Mouse (Mus musculus) heart, embryonic 16.5 days (tissue): Measurements from ENCODE around the gene Psmb6. TPM values are rescaled to one million over a fixed set of nuclear protein-coding genes. Genes with fewer than 3 reads are reported as not detected.

Experiments used
- ATAC-seq: fragments of 200-750 bp; cut with Nextera tagmentation; replicated peaks from 2 replicates; pipeline ENCODE4 v1.8.0; 2017; ENCODE audit warnings: moderate number of reproducible peaks; ENCODE audit not compliant: insufficient read depth, low FRiP score; ENCODE audit errors: extremely low read depth
- H3K27ac ChIP-seq: fragments of 300-500 bp; sonication (generic); 2 replicates; pipeline ENCODE4 v1.5.1; 2014; ENCODE audit warnings: mild to moderate bottlenecking, low read length, control low read depth, moderate library complexity
- H3K27me3 ChIP-seq: fragments of 300-500 bp; sonication (generic); 2 replicates; pipeline ENCODE4 v1.6.1; 2014; ENCODE audit warnings: low read length, mixed read lengths; ENCODE audit not compliant: control insufficient read depth, insufficient read depth
- H3K36me3 ChIP-seq: fragments of 300-500 bp; sonication (generic); 2 replicates; pipeline ENCODE4 v1.6.1; 2014; ENCODE audit not compliant: control insufficient read depth, insufficient read depth
- H3K4me1 ChIP-seq: fragments of 300-500 bp; sonication (generic); 2 replicates; pipeline ENCODE4 v1.6.1; 2014; ENCODE audit warnings: low read length, mixed read lengths; ENCODE audit not compliant: control insufficient read depth, insufficient read depth
- H3K4me2 ChIP-seq: fragments of 300-500 bp; sonication (generic); 2 replicates; pipeline ENCODE4 v1.6.1; 2014; ENCODE audit warnings: low read depth, mild to moderate bottlenecking, control low read depth, low read length
- H3K4me3 ChIP-seq: fragments of 300-500 bp; sonication (generic); 2 replicates; pipeline ENCODE4 v1.5.1; 2014; ENCODE audit warnings: mild to moderate bottlenecking, control low read depth, low read length
- H3K9ac ChIP-seq: fragments of 300-500 bp; sonication (generic); 2 replicates; pipeline ENCODE4 v1.6.1; 2014; ENCODE audit warnings: low read length, control low read depth
- H3K9me3 ChIP-seq: fragments of 300-500 bp; sonication (generic); replicated peaks from 2 replicates; pipeline ENCODE4 v1.6.1; 2016; ENCODE audit warnings: low read length; ENCODE audit not compliant: control insufficient read depth
- WGBS: fragments of 180-500 bp; shearing (Covaris S2); extraction: QIAGEN DNeasy Blood & Tissue Kit; methylation state at CpG from one replicate; pipeline ENCODE4 v1.1.7; 2014; 5-methylcytosine and 5-hydroxymethylcytosine counted together
- polyA plus RNA-seq: library from polyadenylated mRNA; unstranded; fragments of >200 nt; fragmentation: Nextera tagmentation; extraction: Ambion mirVana; gene quantifications from 2 replicates; pipeline ENCODE4 v1.2.1, GENCODE M21; 2015

Gene Psmb6
- 607 and 623 TPM in 2 replicates for polyA plus RNA-seq

DNA sequence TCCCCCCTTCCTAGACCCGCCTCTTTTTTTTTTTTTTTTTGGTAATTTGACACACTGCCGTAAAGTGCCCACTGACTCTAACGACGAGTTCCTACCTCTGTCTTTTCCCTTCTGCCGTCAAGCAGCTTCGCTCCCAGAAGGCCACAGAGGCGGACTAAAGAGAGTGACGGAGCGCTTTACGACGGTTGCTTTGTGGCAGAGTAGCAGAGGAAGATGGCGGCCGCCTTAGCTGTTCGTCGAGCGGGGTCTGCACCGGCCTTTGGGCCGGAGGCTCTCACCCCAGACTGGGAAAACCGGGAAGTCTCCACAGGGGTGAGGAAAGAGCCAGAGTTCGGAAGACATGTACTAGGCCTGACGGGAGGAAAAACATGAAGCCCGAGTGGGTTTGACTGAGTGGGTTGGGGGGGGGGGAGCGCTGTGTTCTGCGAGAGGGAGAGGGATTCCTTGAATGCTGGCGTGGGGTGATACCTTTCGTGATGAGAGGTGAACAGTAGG lies at the start of gene Psmb6:
TSS of gene Psmb6 (plus strand) at position 184 of the 495 bp plus-strand sequence.
- 0% methylated on average over 24 of the region's 26 CpGs for WGBS
- ATAC-seq = peak; percentile 94
- Histone ChIP-seq H3K9me3 (no peaks in the 10 kb centered on the region), H3K36me3 (peaks cover 26% of the 10 kb centered on the region), H3K4me3 (peak within 1 kb of the TSS; percentile 71), H3K4me1 (peaks cover 8% of the 10 kb centered on the region), H3K4me2 (peak within 1 kb of the TSS; percentile 68), H3K27me3 (no peaks in the 10 kb centered on the region), H3K9ac (peak within 1 kb of the TSS; percentile 76), H3K27ac (0 out of 2 replicates have a peak within 1 kb of the TSS, but pooled peaks have one; percentile 30)

DNA sequence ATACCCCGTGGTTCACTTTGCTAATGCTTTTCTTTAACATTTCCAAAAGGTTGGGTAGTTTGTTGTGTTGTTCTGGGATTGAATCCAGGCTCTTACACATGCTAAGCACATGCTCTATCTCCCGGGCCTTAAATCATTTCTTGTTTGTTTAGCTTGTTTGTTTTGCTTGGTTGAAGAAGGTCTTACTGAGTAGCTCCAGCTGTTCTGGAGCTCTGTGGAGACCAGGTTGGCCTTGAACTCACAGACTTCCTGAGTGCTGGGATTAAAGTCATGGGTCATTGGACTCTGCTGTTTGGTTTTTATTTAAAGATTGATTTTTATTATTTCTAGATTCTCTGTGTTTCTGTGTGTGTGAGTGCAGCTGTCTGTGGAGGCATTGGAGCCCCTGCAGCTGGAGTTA lies 39.7 kb upstream of the Psmb6 start:
- Histone ChIP-seq H3K27me3 (no peaks in the 10 kb centered on the region), H3K36me3 (no peaks in the 10 kb centered on the region), H3K9ac (no peak overlapping the region), H3K4me2 (no peak overlapping the region), H3K27ac (no peak overlapping the region), H3K9me3 (no peaks in the 10 kb centered on the region), H3K4me1 (no peaks in the 10 kb centered on the region), H3K4me3 (no peak overlapping the region)
- whole genome bisulfite sequencing = 38% methylated on average over 2 of the region's 2 CpGs
- no peak for ATAC-seq

DNA sequence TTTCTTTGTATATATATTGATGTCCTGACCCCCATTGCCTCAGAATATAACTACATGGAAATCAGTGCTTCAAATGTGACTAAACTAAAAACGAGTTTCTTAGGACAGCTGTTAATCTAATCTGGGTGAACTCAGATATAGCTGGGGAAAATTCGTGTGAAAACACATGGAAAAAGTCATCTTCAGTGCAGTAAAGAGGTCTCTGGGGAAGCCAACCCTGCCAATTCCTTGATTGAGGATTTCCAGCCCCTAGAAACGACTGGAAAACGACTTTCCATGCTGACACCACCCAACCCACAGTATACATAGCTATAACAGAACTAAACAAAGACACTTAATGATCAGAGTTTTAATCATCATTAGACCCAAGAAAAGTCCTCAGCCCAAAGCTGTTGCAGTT lies 37.4 kb upstream of the Psmb6 start:
- no peaks in the 10 kb centered on the region; the same call in 1 of the 2 replicates for H3K9me3 ChIP-seq
- H3K27me3 ChIP-seq = no peaks in the 10 kb centered on the region
- no peak overlapping the region for H3K9ac ChIP-seq
- H3K27ac ChIP-seq = no peak overlapping the region
- no peak for ATAC-seq
- no peaks in the 10 kb centered on the region for H3K4me1 ChIP-seq
- 24% methylated on average over 4 of the region's 4 CpGs for WGBS
- no peak overlapping the region for H3K4me2 ChIP-seq
- no peak overlapping the region for H3K4me3 ChIP-seq
- H3K36me3 ChIP-seq = no peaks in the 10 kb centered on the region

- Histone ChIP-seq H3K4me2 (no peak overlapping the region), H3K27me3 (no peaks in the 10 kb centered on the region), H3K36me3 (no peaks in the 10 kb centered on the region), H3K27ac (no peak overlapping the region), H3K9ac (no peak overlapping the region), H3K4me1 (no peaks in the 10 kb centered on the region), H3K9me3 (no peaks in the 10 kb centered on the region; the same call in 1 of the 2 replicates), H3K4me3 (no peak overlapping the region)
- no peak for ATAC-seq
- WGBS = 77% methylated on average over 3 of the region's 3 CpGs
Observed at GRCm38 (mm10) chr11:70489138-70489537, 36.0 kb upstream of the Psmb6 start.

DNA sequence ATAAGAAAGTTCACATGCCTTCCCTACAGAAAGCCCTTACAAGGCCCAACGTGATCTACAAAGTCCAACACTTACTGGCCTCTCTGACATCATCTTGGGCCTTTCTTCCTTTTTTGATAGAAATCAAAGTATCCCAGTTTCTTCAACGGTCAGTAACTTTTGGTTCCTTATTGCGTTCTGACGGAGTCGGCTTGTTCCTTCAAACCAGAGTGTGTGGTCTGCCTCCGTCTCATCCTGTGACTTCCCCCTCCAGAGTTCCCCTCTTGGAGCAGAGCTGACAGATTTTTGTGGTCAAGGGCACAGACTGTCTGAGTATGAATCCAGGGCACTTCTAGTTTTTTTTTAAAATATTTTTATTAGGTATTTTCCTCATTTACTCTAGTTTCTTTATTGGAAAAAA lies 35.5 kb upstream of the Psmb6 start:
- no peaks in the 10 kb centered on the region for H3K27me3 ChIP-seq
- no peaks in the 10 kb centered on the region; the same call in 1 of the 2 replicates for H3K9me3 ChIP-seq
- no peaks in the 10 kb centered on the region for H3K36me3 ChIP-seq
- no peak overlapping the region for H3K9ac ChIP-seq
- no peak overlapping the region for H3K27ac ChIP-seq
- H3K4me3 ChIP-seq = no peak overlapping the region
- H3K4me2 ChIP-seq = no peak overlapping the region
- H3K4me1 ChIP-seq = no peaks in the 10 kb centered on the region
- ATAC-seq = no peak
- WGBS = 78% methylated on average over 6 of the region's 6 CpGs

GRCm38 (mm10) chr11:70499566-70500475 lies 25.3 kb upstream of the Psmb6 start:
- no peaks in the 10 kb centered on the region for H3K4me1 ChIP-seq
- H3K27me3 ChIP-seq = no peaks in the 10 kb centered on the region
- H3K27ac ChIP-seq = no peak overlapping the region
- 64% methylated on average over 14 of the region's 14 CpGs for WGBS
- no peaks in the 10 kb centered on the region for H3K36me3 ChIP-seq
- ATAC-seq = no peak
- no peaks in the 10 kb centered on the region for H3K9me3 ChIP-seq
- H3K4me3 ChIP-seq = no peak overlapping the region
- H3K9ac ChIP-seq = no peak overlapping the region
- H3K4me2 ChIP-seq = no peak overlapping the region

DNA sequence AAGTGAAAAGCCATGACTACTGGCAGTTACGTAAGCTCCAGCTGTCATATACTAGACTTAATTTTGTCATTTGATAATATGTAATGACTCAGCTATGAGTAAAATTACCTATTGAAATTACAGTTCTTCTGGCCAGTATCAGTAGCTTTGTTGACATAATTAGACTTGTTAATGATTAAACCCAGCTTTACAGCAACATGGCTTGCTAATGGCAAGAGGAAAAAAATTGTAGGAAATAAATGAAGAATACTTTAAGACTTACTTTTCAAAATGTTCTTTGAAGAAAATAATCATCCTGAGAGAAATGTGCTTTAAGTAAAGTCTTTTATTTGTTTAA lies 24.7 kb upstream of the Psmb6 start:
- no peaks in the 10 kb centered on the region for H3K9me3 ChIP-seq
- no peak for ATAC-seq
- no peak overlapping the region for H3K27ac ChIP-seq
- 71% methylated on average over 1 of the region's 1 CpGs for WGBS
- H3K9ac ChIP-seq = no peak overlapping the region
- no peak overlapping the region for H3K4me2 ChIP-seq
- H3K27me3 ChIP-seq = no peaks in the 10 kb centered on the region
- no peaks in the 10 kb centered on the region for H3K36me3 ChIP-seq
- H3K4me3 ChIP-seq = no peak overlapping the region
- no peaks in the 10 kb centered on the region for H3K4me1 ChIP-seq

DNA sequence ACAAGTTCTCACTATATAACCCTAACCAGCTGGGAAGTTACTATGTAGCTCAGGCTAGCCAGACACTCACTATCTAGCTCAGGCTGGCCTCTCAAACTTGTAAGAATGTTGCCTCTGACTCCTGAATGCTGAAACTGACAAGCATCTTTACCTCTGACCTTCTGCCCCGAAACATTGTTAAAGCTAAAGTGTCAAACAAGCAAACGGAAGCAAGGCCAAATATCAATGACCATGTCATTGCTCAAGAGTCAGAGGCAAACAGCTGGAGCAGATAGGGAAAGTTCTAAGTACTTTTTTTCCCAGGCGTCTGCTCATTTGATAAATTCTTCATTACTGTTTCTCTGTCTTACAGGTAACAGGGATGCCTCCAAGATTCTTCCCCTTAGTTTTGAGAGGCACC lies 23.1 kb upstream of the Psmb6 start:
- Histone ChIP-seq H3K36me3 (no peaks in the 10 kb centered on the region), H3K27me3 (no peaks in the 10 kb centered on the region), H3K9me3 (no peaks in the 10 kb centered on the region), H3K4me2 (no peak overlapping the region), H3K27ac (no peak overlapping the region), H3K9ac (no peak overlapping the region), H3K4me3 (no peak overlapping the region), H3K4me1 (no peaks in the 10 kb centered on the region)
- 43% methylated on average over 3 of the region's 3 CpGs for WGBS
- no peak for ATAC-seq

DNA sequence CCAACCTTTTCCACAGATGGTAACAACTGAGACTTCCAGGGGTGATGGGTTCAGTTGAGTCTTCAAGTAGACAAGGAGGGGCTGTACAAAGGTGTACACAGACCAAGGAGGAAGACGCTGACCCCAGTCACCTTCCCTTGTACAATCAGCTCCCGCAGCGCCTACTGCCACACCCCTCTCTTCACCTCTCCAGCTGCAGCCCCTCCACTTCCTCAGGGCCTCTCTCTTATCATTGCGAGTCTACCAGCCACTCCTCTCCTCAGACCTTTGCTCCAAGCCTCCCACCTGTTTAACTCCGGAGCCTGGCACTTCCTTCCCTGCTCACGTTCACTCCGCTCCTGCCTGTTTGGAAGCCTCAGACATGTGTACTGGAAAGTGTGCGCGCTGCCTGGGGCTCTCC lies 20.2 kb upstream of the Psmb6 start, which contains the start of gene Tm4sf5:
TSS of gene Tm4sf5 (plus strand) at position 275 of the 400 bp plus-strand sequence.
- Histone ChIP-seq H3K9ac (no peak within 1 kb of the TSS), H3K4me1 (0 out of 2 replicates have a peak, but pooled peaks cover 4% of the 10 kb centered on the region), H3K27me3 (peaks cover 10% of the 10 kb centered on the region), H3K36me3 (no peaks in the 10 kb centered on the region), H3K4me2 (no peak within 1 kb of the TSS), H3K9me3 (no peaks in the 10 kb centered on the region), H3K4me3 (no peak within 1 kb of the TSS), H3K27ac (no peak within 1 kb of the TSS)
- ATAC-seq = no peak
- WGBS = 49% methylated on average over 9 of the region's 9 CpGs
